Mouse (Mus musculus): ENCODE results near the gene Kbtbd12. TPM values are rescaled to one million over a fixed set of nuclear protein-coding genes. Genes with fewer than 3 reads are reported as not detected.

The Kbtbd12 gene
- polyA plus RNA-seq, 1 experiment from 2014 or later = not detected

DNA sequence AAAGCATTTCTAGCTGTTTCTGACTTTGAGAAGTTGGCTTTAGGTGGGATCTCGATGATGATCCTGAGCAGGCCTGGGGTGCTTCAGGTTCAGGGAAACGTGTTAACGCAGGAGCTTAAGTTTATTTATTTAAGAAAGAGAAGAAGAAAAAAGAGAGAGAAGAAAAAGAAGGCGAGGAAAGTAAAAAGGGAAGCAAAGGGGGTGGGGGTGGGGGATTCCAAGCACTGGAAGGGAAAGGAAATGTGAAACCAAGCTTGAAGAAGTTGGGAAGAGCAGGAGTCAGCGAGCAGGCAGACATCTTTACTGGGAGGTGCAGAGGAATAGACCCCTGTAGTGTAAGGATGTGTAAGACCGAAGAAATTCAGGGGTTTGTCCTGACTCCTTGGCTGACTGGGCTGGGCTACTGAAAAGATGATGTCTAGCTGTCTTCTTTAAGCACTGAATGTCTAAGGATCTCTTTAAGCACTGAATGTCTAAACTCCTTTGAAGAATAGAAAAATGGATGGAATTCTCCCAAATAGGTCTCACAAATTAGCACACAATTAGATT lies 1.7 kb upstream of the Kbtbd12 start:
- ATAC-seq (ENCODE audit: insufficient read depth) (no peak), DNase-seq (no peak)
- Histone ChIP-seq H3K27me3 (ENCODE audit: insufficient read depth, low read length) (no peaks in the 10 kb centered on the region), H3K4me1 (ENCODE audit: insufficient read depth) (no peaks in the 10 kb centered on the region), H3K9ac (no peak overlapping the region), H3K4me3 (ENCODE audit: low read depth, low read length) (no peak overlapping the region), H3K36me3 (ENCODE audit: insufficient read depth) (no peaks in the 10 kb centered on the region), H3K4me2 (no peak overlapping the region), H3K9me3 (ENCODE audit: low read depth, low read length) (no peaks in the 10 kb centered on the region), H3K27ac (ENCODE audit: low read depth) (no peak overlapping the region)
- 15% methylated on average over 6 of the region's 6 CpGs for WGBS
- no peak for TF ChIP-seq CTCF (IDR thresholded peaks at IDR 0.05; ENCODE audit: low read depth)

DNA sequence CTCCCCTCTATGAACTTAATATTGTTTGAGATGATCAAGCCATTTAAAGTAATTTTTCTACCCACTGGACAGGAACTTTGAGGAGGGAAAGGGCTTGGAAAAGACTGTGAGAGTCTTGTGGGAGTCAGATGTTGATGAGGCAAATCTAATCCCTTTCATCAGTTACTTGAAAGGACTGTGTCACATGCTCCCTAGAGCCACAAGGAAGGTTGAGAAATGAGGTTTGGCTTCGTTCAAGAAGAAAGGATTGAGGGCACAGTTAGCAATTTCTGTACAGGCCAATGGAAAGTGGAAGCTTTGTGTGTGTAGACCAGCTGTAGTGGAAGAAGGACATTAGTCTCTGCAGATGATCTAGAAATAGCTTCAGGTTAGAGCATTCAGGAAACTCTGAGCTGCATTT lies 1.2 kb upstream of the Kbtbd12 start:
- Histone ChIP-seq H3K4me3 (ENCODE audit: low read depth, low read length) (no peak overlapping the region), H3K27ac (ENCODE audit: low read depth) (no peak overlapping the region), H3K9ac (no peak overlapping the region), H3K9me3 (ENCODE audit: low read depth, low read length) (no peaks in the 10 kb centered on the region), H3K36me3 (ENCODE audit: insufficient read depth) (no peaks in the 10 kb centered on the region), H3K27me3 (ENCODE audit: insufficient read depth, low read length) (no peaks in the 10 kb centered on the region), H3K4me2 (no peak overlapping the region), H3K4me1 (ENCODE audit: insufficient read depth) (no peaks in the 10 kb centered on the region)
- no peak for ATAC-seq (ENCODE audit: insufficient read depth)
- TF ChIP-seq CTCF (IDR thresholded peaks at IDR 0.05; ENCODE audit: low read depth) = no peak
- no peak for DNase-seq
- 57% methylated on average over 1 of the region's 1 CpGs for WGBS

DNA sequence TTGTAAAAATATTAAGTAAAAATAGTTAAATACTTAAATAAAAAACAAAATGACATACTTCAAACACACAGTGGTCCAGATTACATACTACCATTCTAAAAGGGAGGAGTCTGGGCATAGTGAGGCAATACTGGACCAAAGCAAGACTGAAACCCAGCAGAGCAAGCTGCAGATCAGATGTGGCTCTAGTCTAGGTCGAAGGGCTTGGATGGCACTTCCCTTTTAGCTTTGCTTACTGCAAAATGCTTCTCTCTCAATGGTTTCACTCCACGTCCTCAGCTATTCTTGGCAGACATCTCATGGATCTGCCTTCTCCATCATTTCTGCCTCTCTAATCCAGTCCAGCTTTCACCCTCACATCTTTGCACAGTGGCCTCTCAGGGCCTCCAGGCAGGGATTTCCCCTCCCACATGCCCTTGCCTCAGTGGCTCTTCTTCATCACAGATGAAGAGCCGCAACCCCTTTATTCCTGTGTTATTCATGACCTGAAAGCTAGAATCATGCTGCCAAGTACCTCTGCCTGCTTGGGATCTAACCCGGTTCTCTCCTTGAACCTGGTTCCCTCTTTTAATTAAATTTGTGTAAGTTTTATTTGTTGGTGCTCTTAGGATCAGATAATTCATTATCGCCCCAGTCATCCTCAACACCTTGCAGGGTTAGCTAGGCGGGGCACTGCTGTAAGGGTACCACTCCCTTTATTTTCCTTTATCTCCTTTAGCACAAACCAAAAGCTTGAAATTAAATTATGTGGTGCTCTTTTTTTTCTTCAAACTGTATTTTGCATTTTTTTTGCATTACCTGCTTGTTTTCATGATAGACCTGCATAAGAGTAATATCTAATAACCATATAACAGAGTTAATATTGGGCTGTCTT lies 1.6 kb downstream of the Kbtbd12 start:
- Histone ChIP-seq H3K36me3 (ENCODE audit: insufficient read depth) (no peaks in the 10 kb centered on the region), H3K4me2 (no peak overlapping the region), H3K4me1 (ENCODE audit: insufficient read depth) (no peaks in the 10 kb centered on the region), H3K4me3 (ENCODE audit: low read depth, low read length) (no peak overlapping the region), H3K27ac (ENCODE audit: low read depth) (no peak overlapping the region), H3K9me3 (ENCODE audit: low read depth, low read length) (no peaks in the 10 kb centered on the region), H3K27me3 (ENCODE audit: insufficient read depth, low read length) (no peaks in the 10 kb centered on the region), H3K9ac (no peak overlapping the region)
- 81% methylated on average over 6 of the region's 6 CpGs for WGBS
- ATAC-seq (ENCODE audit: insufficient read depth) (no peak), DNase-seq (no peak)
- no peak for TF ChIP-seq CTCF (IDR thresholded peaks at IDR 0.05; ENCODE audit: low read depth)

DNA sequence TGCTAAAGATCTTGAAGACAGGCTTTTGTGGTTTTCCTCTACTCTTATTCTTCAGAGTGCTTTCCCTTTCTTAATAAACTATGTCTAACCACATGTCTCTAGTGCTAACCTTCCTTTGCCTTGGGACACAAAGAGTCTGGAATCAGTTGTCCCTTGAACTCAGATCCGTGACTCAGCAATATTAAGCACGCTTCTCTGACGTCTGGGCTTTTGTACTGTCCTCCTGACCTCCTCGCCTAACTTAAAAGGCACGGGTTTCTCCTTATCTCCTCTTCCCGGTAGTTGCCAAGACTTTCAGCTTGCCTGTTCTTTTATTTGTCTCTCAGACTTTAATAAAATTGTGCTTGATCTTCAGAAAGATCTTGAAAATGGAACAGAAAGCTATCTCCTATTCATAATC lies 6.5 kb downstream of the Kbtbd12 start:
- no peak for ATAC-seq (ENCODE audit: insufficient read depth)
- TF ChIP-seq CTCF (IDR thresholded peaks at IDR 0.05; ENCODE audit: low read depth) = no peak
- no peak overlapping the region for H3K4me3 ChIP-seq (ENCODE audit: low read depth, low read length)
- WGBS = 32% methylated on average over 6 of the region's 6 CpGs
- peak; percentile 18 for DNase-seq
- no peak overlapping the region for H3K9ac ChIP-seq
- no peak overlapping the region for H3K27ac ChIP-seq (ENCODE audit: low read depth)
- no peaks in the 10 kb centered on the region for H3K9me3 ChIP-seq (ENCODE audit: low read depth, low read length)
- H3K36me3 ChIP-seq (ENCODE audit: insufficient read depth) = no peaks in the 10 kb centered on the region
- H3K4me2 ChIP-seq = no peak overlapping the region
- H3K4me1 ChIP-seq (ENCODE audit: insufficient read depth) = peaks cover 5% of the 10 kb centered on the region; the same call in 1 of the 2 replicates
- no peaks in the 10 kb centered on the region for H3K27me3 ChIP-seq (ENCODE audit: insufficient read depth, low read length)

DNA sequence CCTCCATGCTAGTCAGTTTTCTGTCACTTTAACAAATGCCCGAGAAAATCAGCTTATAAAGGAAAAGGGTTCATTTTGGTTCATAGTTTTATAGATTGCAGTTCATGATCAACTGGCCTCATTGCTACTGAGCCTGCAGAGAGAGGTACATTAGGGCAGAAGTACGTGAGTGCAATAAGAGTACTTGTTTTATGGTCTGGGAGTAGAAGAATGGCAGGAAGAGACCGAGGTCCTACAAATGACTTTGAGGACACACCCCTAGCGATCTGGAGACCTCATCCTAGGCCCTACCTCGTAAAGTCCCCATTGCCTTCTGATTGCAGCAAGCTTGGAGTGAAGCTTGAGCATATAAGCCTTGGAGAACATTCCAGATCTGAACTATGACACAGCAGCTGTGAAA lies 7.2 kb downstream of the Kbtbd12 start:
- peak; percentile 16 for DNase-seq
- no peak for ATAC-seq (ENCODE audit: insufficient read depth)
- H3K4me3 ChIP-seq (ENCODE audit: low read depth, low read length) = no peak overlapping the region
- H3K27me3 ChIP-seq (ENCODE audit: insufficient read depth, low read length) = no peaks in the 10 kb centered on the region
- H3K9me3 ChIP-seq (ENCODE audit: low read depth, low read length) = no peaks in the 10 kb centered on the region
- TF ChIP-seq CTCF (IDR thresholded peaks at IDR 0.05; ENCODE audit: low read depth) = no peak
- WGBS = 73% methylated on average over 5 of the region's 5 CpGs
- H3K4me1 ChIP-seq (ENCODE audit: insufficient read depth) = peaks cover 5% of the 10 kb centered on the region; the same call in 1 of the 2 replicates
- no peak overlapping the region for H3K9ac ChIP-seq
- no peak overlapping the region for H3K27ac ChIP-seq (ENCODE audit: low read depth)
- no peaks in the 10 kb centered on the region for H3K36me3 ChIP-seq (ENCODE audit: insufficient read depth)
- H3K4me2 ChIP-seq = no peak overlapping the region

DNA sequence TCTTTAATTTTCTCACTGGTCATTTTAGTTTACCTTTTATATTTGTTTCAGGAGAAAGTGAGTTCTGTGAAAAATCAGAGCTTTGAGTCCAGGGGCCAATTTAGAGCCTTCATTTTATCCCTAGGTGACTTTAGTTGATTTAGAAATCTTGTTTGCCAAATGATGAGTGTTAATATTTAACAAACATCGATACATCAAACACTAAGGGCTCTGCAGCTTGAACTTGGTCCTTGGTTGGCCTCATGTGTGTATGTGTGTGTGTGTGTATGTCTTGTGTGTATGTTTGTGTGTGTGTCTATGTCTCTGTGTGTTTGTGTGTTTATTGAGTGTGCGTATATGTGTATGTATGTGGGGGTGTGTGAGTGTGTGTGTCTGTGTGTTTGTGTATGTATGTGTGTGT lies 7.9 kb downstream of the Kbtbd12 start:
- no peak overlapping the region for H3K27ac ChIP-seq (ENCODE audit: low read depth)
- no peak overlapping the region for H3K4me2 ChIP-seq
- peaks cover 5% of the 10 kb centered on the region; the same call in 1 of the 2 replicates for H3K4me1 ChIP-seq (ENCODE audit: insufficient read depth)
- ATAC-seq (ENCODE audit: insufficient read depth) (no peak), DNase-seq (no peak)
- H3K9ac ChIP-seq = no peak overlapping the region
- WGBS = 91% methylated on average over 2 of the region's 2 CpGs
- no peak overlapping the region for H3K4me3 ChIP-seq (ENCODE audit: low read depth, low read length)
- no peaks in the 10 kb centered on the region for H3K27me3 ChIP-seq (ENCODE audit: insufficient read depth, low read length)
- no peaks in the 10 kb centered on the region for H3K9me3 ChIP-seq (ENCODE audit: low read depth, low read length)
- no peak for TF ChIP-seq CTCF (IDR thresholded peaks at IDR 0.05; ENCODE audit: low read depth)
- H3K36me3 ChIP-seq (ENCODE audit: insufficient read depth) = no peaks in the 10 kb centered on the region

DNA sequence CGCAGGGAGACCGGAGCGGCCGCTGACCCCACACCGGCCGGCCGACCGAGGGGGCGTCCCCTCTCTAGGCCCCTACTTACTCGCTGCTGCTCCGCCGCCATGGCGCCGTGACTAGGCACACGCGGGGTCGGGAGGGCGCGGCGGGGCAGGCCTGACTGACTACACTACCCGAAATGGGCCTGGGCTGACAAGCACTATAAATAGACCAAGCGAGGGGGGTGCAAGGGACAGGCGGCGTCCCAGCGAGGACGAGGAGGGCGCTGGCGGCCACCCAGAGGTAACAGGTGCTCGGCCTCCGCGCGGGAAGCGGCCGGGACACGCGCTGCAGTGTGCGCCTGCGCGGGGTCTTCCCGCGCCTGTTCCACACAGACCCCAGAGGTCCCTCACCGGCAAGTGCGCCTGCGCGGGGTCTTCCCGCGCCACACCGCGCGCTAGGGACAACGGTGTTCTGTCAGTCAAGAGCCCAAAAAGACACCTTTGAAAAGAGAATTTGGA lies 10.4 kb downstream of the Kbtbd12 start:
- no peak for TF ChIP-seq CTCF (IDR thresholded peaks at IDR 0.05; ENCODE audit: low read depth)
- peak overlapping the region; percentile 58 for H3K9ac ChIP-seq
- ATAC-seq (ENCODE audit: insufficient read depth) = peak; percentile 91
- under 1% methylated on average over 51 of the region's 51 CpGs for WGBS
- no peaks in the 10 kb centered on the region for H3K36me3 ChIP-seq (ENCODE audit: insufficient read depth)
- H3K9me3 ChIP-seq (ENCODE audit: low read depth, low read length) = no peaks in the 10 kb centered on the region
- peak overlapping the region; percentile 47 for H3K4me3 ChIP-seq (ENCODE audit: low read depth, low read length)
- peak; percentile 85 for DNase-seq
- no peaks in the 10 kb centered on the region for H3K27me3 ChIP-seq (ENCODE audit: insufficient read depth, low read length)
- H3K4me2 ChIP-seq = peak overlapping the region; percentile 97
- H3K27ac ChIP-seq (ENCODE audit: low read depth) = peak overlapping the region; percentile 79
- H3K4me1 ChIP-seq (ENCODE audit: insufficient read depth) = peaks cover 5% of the 10 kb centered on the region; the same call in 1 of the 2 replicates

All from lung, embryonic 14.5 days (tissue).